Mouse (Mus musculus) adrenal gland, postnatal 25 days (tissue): Measurements from ENCODE around the gene Zfp992. TPM values are rescaled to one million over a fixed set of nuclear protein-coding genes. Genes with fewer than 3 reads are reported as not detected.
"Not testable (repeated sequence)": the region's sequence is repeated elsewhere in the genome, so short reads cannot be mapped to it uniquely, and the experiment has no call there.

Source experiments
- DNase-seq: peaks from one replicate; pipeline ENCODE4 v3.0.0; 2021; ENCODE audit warnings: mixed read lengths
- long read RNA-seq: library from polyadenylated mRNA; stranded (forward); transcript quantifications from one replicate; pipeline ENCODE4 v2.0.0, GENCODE M21; 2021
- total RNA-seq: library from RNA; stranded (reverse); gene quantifications from 2 replicates; pipeline ENCODE4 v1.2.3, GENCODE M21; 2021

Zfp992 gene
- 7.5 and 8.5 TPM in 2 replicates for total RNA-seq
- long read RNA-seq, partial matches to known transcripts, result 0 of 5 reads
- long read RNA-seq, other reads (novel, unspliced or antisense), result 5 of 5 reads

GRCm38 (mm10) chr4:146448950-146449349 lies at the start of gene Zfp992:
Gene Zfp992 (plus strand): TSS chr4:146449023.
- not testable (repeated sequence) for DNase-seq

- DNase-seq, result not testable (repeated sequence)
Observed at GRCm38 (mm10) chr4:146429467-146429866, 19.4 kb upstream of the Zfp992 start.

- not testable (repeated sequence) for DNase-seq
Observed at GRCm38 (mm10) chr4:146430876-146431275, 17.9 kb upstream of the Zfp992 start.

GRCm38 (mm10) chr4:146435539-146435938 lies 13.3 kb upstream of the Zfp992 start:
- DNase-seq, result not testable (repeated sequence)

GRCm38 (mm10) chr4:146437256-146437655 lies 11.6 kb upstream of the Zfp992 start:
- not testable (repeated sequence) for DNase-seq

GRCm38 (mm10) chr4:146444345-146444744 lies 4.5 kb upstream of the Zfp992 start:
- not testable (repeated sequence) for DNase-seq

- DNase-seq, result not testable (repeated sequence)
Observed at GRCm38 (mm10) chr4:146445121-146445520, 3.7 kb upstream of the Zfp992 start.

GRCm38 (mm10) chr4:146446135-146446534 lies 2.7 kb upstream of the Zfp992 start:
- not testable (repeated sequence) for DNase-seq

GRCm38 (mm10) chr4:146447016-146447415 lies 1.8 kb upstream of the Zfp992 start:
- not testable (repeated sequence) for DNase-seq

- not testable (repeated sequence) for DNase-seq
Observed at GRCm38 (mm10) chr4:146449711-146450110, 888 bp downstream of the Zfp992 start.

- not testable (repeated sequence) for DNase-seq
Observed at GRCm38 (mm10) chr4:146452576-146452975, 3.8 kb downstream of the Zfp992 start.

GRCm38 (mm10) chr4:146454170-146454569 lies 5.3 kb downstream of the Zfp992 start:
- not testable (repeated sequence) for DNase-seq

GRCm38 (mm10) chr4:146454896-146455295 lies 6.1 kb downstream of the Zfp992 start:
- no peak for DNase-seq

GRCm38 (mm10) chr4:146455321-146455721 lies 6.5 kb downstream of the Zfp992 start:
- DNase-seq, result peak; percentile 15

GRCm38 (mm10) chr4:146456061-146456726 lies 7.4 kb downstream of the Zfp992 start:
- DNase-seq, result no peak

- no peak for DNase-seq
Observed at GRCm38 (mm10) chr4:146457126-146457525, 8.3 kb downstream of the Zfp992 start.

GRCm38 (mm10) chr4:146457720-146458119 lies 8.9 kb downstream of the Zfp992 start:
- DNase-seq, result no peak

GRCm38 (mm10) chr4:146459822-146460221 lies 11.0 kb downstream of the Zfp992 start:
- not testable (repeated sequence) for DNase-seq

- not testable (repeated sequence) for DNase-seq
Observed at GRCm38 (mm10) chr4:146460685-146461084, 11.9 kb downstream of the Zfp992 start.

- DNase-seq, result not testable (repeated sequence)
Observed at GRCm38 (mm10) chr4:146463649-146464351, 15.0 kb downstream of the Zfp992 start.

- not testable (repeated sequence) for DNase-seq
Observed at GRCm38 (mm10) chr4:146469984-146470383, 21.2 kb downstream of the Zfp992 start.

GRCm38 (mm10) chr4:146474181-146474580 lies 25.4 kb downstream of the Zfp992 start:
- DNase-seq, result not testable (repeated sequence)
